Mouse (Mus musculus): Measurements from ENCODE around the gene Iqcf1. TPM values are rescaled to one million over a fixed set of nuclear protein-coding genes. Genes with fewer than 3 reads are reported as not detected.

The Iqcf1 gene
- total RNA-seq, 2 experiments from 2014 or later = not detected

GRCm38 (mm10) chr9:106464751-106465541, 34.8 kb upstream of the Iqcf1 start:
- ATAC-seq (replicated peaks; ENCODE audit: poor library complexity, severe bottlenecking) = peak; percentile 49

- no peak for ATAC-seq (replicated peaks; ENCODE audit: poor library complexity, severe bottlenecking)
Measured at GRCm38 (mm10) chr9:106465571-106466200, 34.1 kb upstream of the Iqcf1 start, which contains the start of gene Gpr62. Gpr62 (minus strand) TSS chr9:106465938.

- no peak for ATAC-seq (replicated peaks; ENCODE audit: poor library complexity, severe bottlenecking)
Measured at GRCm38 (mm10) chr9:106466721-106467120, 33.0 kb upstream of the Iqcf1 start.

- no peak for ATAC-seq (replicated peaks; ENCODE audit: poor library complexity, severe bottlenecking)
Measured at GRCm38 (mm10) chr9:106467746-106468145, 32.0 kb upstream of the Iqcf1 start.

- peak; percentile 45 for ATAC-seq (replicated peaks; ENCODE audit: poor library complexity, severe bottlenecking)
Measured at GRCm38 (mm10) chr9:106469317-106469716, 30.4 kb upstream of the Iqcf1 start.

GRCm38 (mm10) chr9:106469776-106470175, 30.0 kb upstream of the Iqcf1 start:
- ATAC-seq (replicated peaks; ENCODE audit: poor library complexity, severe bottlenecking) = no peak

- ATAC-seq (replicated peaks; ENCODE audit: poor library complexity, severe bottlenecking) = no peak
Measured at GRCm38 (mm10) chr9:106470991-106471750, 28.6 kb upstream of the Iqcf1 start.

GRCm38 (mm10) chr9:106471892-106472291, 27.9 kb upstream of the Iqcf1 start:
- no peak for ATAC-seq (replicated peaks; ENCODE audit: poor library complexity, severe bottlenecking)

- no peak for ATAC-seq (replicated peaks; ENCODE audit: poor library complexity, severe bottlenecking)
Measured at GRCm38 (mm10) chr9:106472321-106472720, 27.4 kb upstream of the Iqcf1 start.

- no peak for ATAC-seq (replicated peaks; ENCODE audit: poor library complexity, severe bottlenecking)
Measured at GRCm38 (mm10) chr9:106473081-106473752, 26.6 kb upstream of the Iqcf1 start.

- ATAC-seq (replicated peaks; ENCODE audit: poor library complexity, severe bottlenecking) = no peak
Measured at GRCm38 (mm10) chr9:106473753-106474105, 26.0 kb upstream of the Iqcf1 start.

GRCm38 (mm10) chr9:106474456-106474855, 25.3 kb upstream of the Iqcf1 start:
- peak; percentile 39 for ATAC-seq (replicated peaks; ENCODE audit: poor library complexity, severe bottlenecking)

- no peak for ATAC-seq (replicated peaks; ENCODE audit: poor library complexity, severe bottlenecking)
Measured at GRCm38 (mm10) chr9:106475046-106475445, 24.7 kb upstream of the Iqcf1 start.

GRCm38 (mm10) chr9:106475663-106476001, 24.1 kb upstream of the Iqcf1 start, which contains the start of gene Rrp9:
Rrp9 (plus strand) TSS chr9:106475963.
- no peak for ATAC-seq (replicated peaks; ENCODE audit: poor library complexity, severe bottlenecking)

GRCm38 (mm10) chr9:106476002-106476923, 23.5 kb upstream of the Iqcf1 start:
- ATAC-seq (replicated peaks; ENCODE audit: poor library complexity, severe bottlenecking) = peak; percentile 38

- peak; percentile 86 for ATAC-seq (replicated peaks; ENCODE audit: poor library complexity, severe bottlenecking)
Measured at GRCm38 (mm10) chr9:106476924-106477484, 22.8 kb upstream of the Iqcf1 start, which contains the start of gene Parp3. Parp3 (minus strand) TSS chr9:106476949.

GRCm38 (mm10) chr9:106477649-106478048, 22.1 kb upstream of the Iqcf1 start:
- ATAC-seq (replicated peaks; ENCODE audit: poor library complexity, severe bottlenecking) = no peak

- ATAC-seq (replicated peaks; ENCODE audit: poor library complexity, severe bottlenecking) = no peak
Measured at GRCm38 (mm10) chr9:106478101-106478500, 21.7 kb upstream of the Iqcf1 start.

GRCm38 (mm10) chr9:106480541-106480940, 19.2 kb upstream of the Iqcf1 start:
- ATAC-seq (replicated peaks; ENCODE audit: poor library complexity, severe bottlenecking) = no peak

Data from granulocyte monocyte progenitor cell, adult 5-6 weeks (primary cell).